Mouse (Mus musculus) adrenal gland, postnatal 25 days (tissue): ENCODE measurements around the gene Klk5. TPM values are rescaled to one million over a fixed set of nuclear protein-coding genes. Genes with fewer than 3 reads are reported as not detected.

Experiments used
- DNase-seq: peaks from one replicate; pipeline ENCODE4 v3.0.0; 2021; ENCODE audit warnings: mixed read lengths
- total RNA-seq: library from RNA; stranded (reverse); gene quantifications from 2 replicates; pipeline ENCODE4 v1.2.3, GENCODE M21; 2021

The Klk5 gene
- total RNA-seq, 1 experiment from 2014 or later, result not detected

GRCm38 (mm10) chr7:43878281-43878680 lies 36.5 kb downstream of the Klk5 start:
- DNase-seq, result no peak

DNA sequence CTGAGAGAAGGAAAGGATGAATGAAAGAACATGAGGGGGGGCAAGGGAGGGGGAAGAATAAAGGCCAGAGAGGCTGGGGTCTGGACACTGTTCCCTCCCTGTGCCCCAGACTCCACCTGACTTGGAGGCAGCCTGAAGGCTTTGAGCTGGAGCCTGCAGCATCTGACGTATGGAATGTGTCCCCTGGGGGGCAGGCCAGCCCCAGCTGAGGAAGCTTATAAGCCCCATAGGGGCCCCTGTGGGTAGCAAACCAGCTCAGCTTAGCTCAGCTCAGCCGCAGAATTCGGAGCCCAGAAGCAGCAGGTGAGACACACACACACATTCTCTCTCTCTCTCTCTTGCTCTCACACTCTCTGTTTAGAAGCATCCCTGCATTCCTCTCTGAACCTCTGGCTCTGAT lies 39.1 kb downstream of the Klk5 start, which contains the start of gene Klk4:
Klk4 (plus strand) TSS at position 249 of the 400 bp plus-strand sequence.
- no peak for DNase-seq

- no peak for DNase-seq
These were observed 40.6 kb downstream of the Klk5 start for GRCm38 (mm10) chr7:43882346-43882745.

DNA sequence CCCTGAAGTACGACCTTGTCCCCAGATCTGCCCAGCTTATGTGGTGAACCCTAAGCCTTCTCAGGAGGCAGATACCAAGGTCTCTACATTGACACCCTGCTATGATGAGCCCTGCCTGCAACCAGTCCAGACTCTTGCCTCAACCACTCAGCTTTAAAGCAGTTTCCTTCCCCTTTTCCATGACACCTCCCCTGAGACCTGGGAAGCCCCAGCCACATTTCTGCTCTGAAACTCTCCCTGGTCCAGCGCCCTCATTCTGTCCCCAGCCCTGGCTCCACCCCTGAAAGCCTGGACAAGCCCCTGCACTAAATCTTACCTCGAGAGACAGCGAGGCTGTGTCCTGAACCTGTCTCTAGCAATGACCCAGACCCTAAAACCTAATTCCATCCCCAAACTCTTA lies 41.0 kb downstream of the Klk5 start:
- DNase-seq, result no peak

- peak; percentile 56 for DNase-seq
These were observed 41.8 kb downstream of the Klk5 start for GRCm38 (mm10) chr7:43883547-43883946.

DNA sequence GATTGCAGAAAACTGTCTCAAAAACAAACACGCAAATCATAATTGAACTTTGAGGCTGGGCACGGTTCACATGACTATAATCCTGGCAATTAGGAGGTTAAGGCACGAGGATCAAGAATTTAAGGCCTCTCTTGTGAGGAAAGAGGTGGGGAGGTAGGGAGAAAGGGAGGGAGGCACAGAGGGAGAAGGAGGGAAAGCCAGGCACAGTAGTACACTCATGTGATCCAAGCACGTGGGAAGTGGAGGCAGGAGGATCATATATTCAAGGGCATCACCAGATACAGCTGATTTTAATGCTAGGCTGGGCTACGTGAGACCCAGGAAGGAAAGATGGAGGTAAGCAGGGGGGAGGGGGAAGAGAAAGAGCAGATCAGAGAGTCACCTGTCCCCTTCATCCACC lies 49.6 kb downstream of the Klk5 start:
- no peak for DNase-seq

DNA sequence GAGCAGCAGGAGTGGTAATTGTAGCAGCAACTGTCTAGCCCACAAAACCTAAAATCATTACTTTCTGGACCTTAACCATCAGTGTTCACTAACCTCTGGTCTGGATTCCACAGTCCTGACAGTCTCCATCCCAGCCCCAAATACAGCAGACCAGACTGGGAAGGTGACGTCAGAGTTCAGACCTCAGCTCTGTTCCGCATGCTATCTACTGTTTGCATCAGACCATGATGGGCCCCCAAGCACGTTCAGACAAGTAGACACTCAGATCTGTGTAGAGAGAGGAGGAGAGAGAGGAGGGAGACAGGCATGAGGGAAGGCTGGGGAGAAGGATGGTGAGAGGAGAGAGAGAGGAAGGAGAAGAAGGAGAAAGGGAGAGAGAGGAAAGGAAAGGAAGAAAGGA lies 50.0 kb downstream of the Klk5 start:
- no peak for DNase-seq

- peak; percentile 72 for DNase-seq
These were observed 53.1 kb downstream of the Klk5 start for GRCm38 (mm10) chr7:43894836-43895235.

Other genes with a start within 250 kb of the Klk5 start
- gene Zfp819, start 234.8 kb upstream of the Klk5 start, total RNA-seq, result not detected in 2 replicates
- gene Ceacam18, start 207.3 kb upstream of the Klk5 start, total RNA-seq, result not detected in 2 replicates
- gene Siglece, start 181.8 kb upstream of the Klk5 start, total RNA-seq, result 1.9 and 2.1 TPM in 2 replicates
- gene Ctu1, start 170.0 kb upstream of the Klk5 start, total RNA-seq, result 11.1 and 13.4 TPM in 2 replicates
- gene Klk14, start 151.6 kb upstream of the Klk5 start, total RNA-seq, result not detected in 2 replicates
- gene Klk13, start 129.4 kb upstream of the Klk5 start, total RNA-seq, result not detected in 2 replicates
- not detected in 2 replicates for gene Klk12, start 73.1 kb upstream of the Klk5 start, total RNA-seq
- gene Klk11, start 67.4 kb upstream of the Klk5 start, total RNA-seq, result not detected in 2 replicates
- not detected in 2 replicates for gene Klk10, start 60.9 kb upstream of the Klk5 start, total RNA-seq
- not detected in 2 replicates for gene Klk9, start 50.1 kb upstream of the Klk5 start, total RNA-seq
- 2.7 and 3.5 TPM in 2 replicates for gene Klk8, start 44.4 kb upstream of the Klk5 start, total RNA-seq
- gene Klk7, start 30.7 kb upstream of the Klk5 start, total RNA-seq, result not detected in 2 replicates
- gene Klk6, start 17.5 kb upstream of the Klk5 start, total RNA-seq, result not detected in 2 replicates
- gene Klk4, start 39.2 kb downstream of the Klk5 start, total RNA-seq, result not detected in 2 replicates
- gene Klk15, start 91.8 kb downstream of the Klk5 start, total RNA-seq, result not detected in 2 replicates
- gene Klk1b8, start 108.7 kb downstream of the Klk5 start, total RNA-seq, result not detected in 2 replicates
- not detected in 2 replicates for gene Klk1b1, start 124.8 kb downstream of the Klk5 start, total RNA-seq
- gene Klk1b9, start 134.1 kb downstream of the Klk5 start, total RNA-seq, result not detected in 2 replicates
- not detected in 2 replicates for gene Klk1b11, start 153.9 kb downstream of the Klk5 start, total RNA-seq
- not detected in 2 replicates for gene Klk1b26, start 170.2 kb downstream of the Klk5 start, total RNA-seq
- gene Klk1b27, start 210.3 kb downstream of the Klk5 start, total RNA-seq, result not detected in 2 replicates